Mouse (Mus musculus) frontal cortex, adult (tissue): ENCODE results near the gene Rasa4.
A peak's percentile ranks its signal among the peaks of the same experiment; 100 is the strongest.
"Not testable (repeated sequence)": the region's sequence is repeated elsewhere in the genome, so short reads cannot be mapped to it uniquely, and the experiment has no call there.

ENCODE experiments used
- ATAC-seq: cut with Nextera tagmentation; 2 replicates; pipeline ENCODE4 v1.9.2; 2017; ENCODE audit warnings: mild to moderate bottlenecking, moderate library complexity, mixed read lengths; ENCODE audit not compliant: low TSS enrichment

The Rasa4 gene

GRCm38 (mm10) chr5:136066404-136067148, 17.1 kb upstream of the Rasa4 start:
- ATAC-seq = not testable (repeated sequence)

GRCm38 (mm10) chr5:136069411-136069810, 14.3 kb upstream of the Rasa4 start:
- ATAC-seq = no peak

- ATAC-seq = no peak
These were observed 10.7 kb upstream of the Rasa4 start for GRCm38 (mm10) chr5:136073051-136073450.

- ATAC-seq = no peak
These were observed 10.2 kb upstream of the Rasa4 start for GRCm38 (mm10) chr5:136073526-136073925.

GRCm38 (mm10) chr5:136075076-136075475, 8.6 kb upstream of the Rasa4 start:
- ATAC-seq = no peak

- ATAC-seq = no peak
These were observed 7.4 kb upstream of the Rasa4 start for GRCm38 (mm10) chr5:136076284-136076683.

- ATAC-seq = no peak
These were observed 6.6 kb upstream of the Rasa4 start for GRCm38 (mm10) chr5:136077001-136077550.

- no peak for ATAC-seq
These were observed 5.6 kb upstream of the Rasa4 start for GRCm38 (mm10) chr5:136078136-136078535.

- ATAC-seq = no peak
These were observed 1.4 kb upstream of the Rasa4 start for GRCm38 (mm10) chr5:136082345-136082744.

- ATAC-seq = 0 out of 2 replicates have a peak, but pooled peaks have one; percentile 10
These were observed 597 bp downstream of the Rasa4 start for GRCm38 (mm10) chr5:136084144-136084881.

- no peak for ATAC-seq
These were observed 1.4 kb downstream of the Rasa4 start for GRCm38 (mm10) chr5:136084891-136085651.

- ATAC-seq = no peak
These were observed 2.6 kb downstream of the Rasa4 start for GRCm38 (mm10) chr5:136086290-136086689.

- no peak for ATAC-seq
These were observed 5.3 kb downstream of the Rasa4 start for GRCm38 (mm10) chr5:136088821-136089575.

GRCm38 (mm10) chr5:136091927-136092326, 8.2 kb downstream of the Rasa4 start:
- no peak for ATAC-seq

GRCm38 (mm10) chr5:136094249-136095010, 10.7 kb downstream of the Rasa4 start:
- peak; percentile 80; the same call in 1 of the 2 replicates for ATAC-seq

- ATAC-seq = no peak
These were observed 11.4 kb downstream of the Rasa4 start for GRCm38 (mm10) chr5:136095089-136095488.

GRCm38 (mm10) chr5:136098536-136098935, 14.8 kb downstream of the Rasa4 start:
- no peak for ATAC-seq

GRCm38 (mm10) chr5:136102099-136102820, 18.5 kb downstream of the Rasa4 start:
- ATAC-seq = peak; percentile 75

- no peak for ATAC-seq
These were observed 20.8 kb downstream of the Rasa4 start for GRCm38 (mm10) chr5:136104511-136104910.

GRCm38 (mm10) chr5:136108486-136108885, 24.8 kb downstream of the Rasa4 start:
- no peak for ATAC-seq
